Mouse (Mus musculus) macrophage (primary cell): Measurements from ENCODE around the gene G6pdx. TPM values are rescaled to one million over a fixed set of nuclear protein-coding genes. Genes with fewer than 3 reads are reported as not detected.

Source experiments
- H3K27ac ChIP-seq: fragments of 350-480 bp; formaldehyde crosslinking; 2 replicates; pipeline ENCODE4 v1.9.0; 2021
- H3K36me3 ChIP-seq: fragments of 350-480 bp; formaldehyde crosslinking; 2 replicates; pipeline ENCODE4 v1.9.0; 2021; ENCODE audit errors: inconsistent target
- H3K4me3 ChIP-seq: fragments of 350-480 bp; formaldehyde crosslinking; 2 replicates; pipeline ENCODE4 v1.9.0; 2021; ENCODE audit errors: inconsistent target
- H3K79me2 ChIP-seq: fragments of 350-480 bp; formaldehyde crosslinking; 2 replicates; pipeline ENCODE4 v1.9.0; 2021; ENCODE audit errors: inconsistent target
- WGBS: methylation state at CpG from one replicate; pipeline ENCODE4 v1.1.7; 2026; ENCODE audit warnings: inconsistent platforms; ENCODE audit not compliant: missing documents; 5-methylcytosine and 5-hydroxymethylcytosine counted together
- polyA plus RNA-seq: library from polyadenylated mRNA; stranded (reverse); fragments of 250-400 nt; gene quantifications from 3 replicates; pipeline ENCODE4 v1.2.4, GENCODE M21; 2018; ENCODE audit warnings: inconsistent platforms
- total RNA-seq, 78 experiments: library from RNA; depleted of rRNA; stranded (reverse); fragments of 250-400 nt; gene quantifications; 1 replicate in 9 of 78; 2 replicates in 24 of 78; 3 replicates in 43 of 78; 4 replicates in 2 of 78; pipeline ENCODE4 v1.2.4; 2018; ENCODE audit warnings: inconsistent platforms in 56 of 78

G6pdx gene
- total RNA-seq (2018; cell fraction: chromatin; rRNA removed) = 10 to 100 TPM in 24 of 26 experiments, 1 to 10 TPM in 2; 6.6 to 78.3 (median 39.9) TPM
- 100 to 1,000 TPM; 105 to 169 (median 147) TPM for total RNA-seq (2018; cell fraction: cytosol; rRNA removed)
- 100 to 1,000 TPM in 4 of 26 experiments, 10 to 100 TPM in 22; 34.6 to 133 (median 74.9) TPM for total RNA-seq (2018; cell fraction: nucleus; rRNA removed)
- polyA plus RNA-seq = 140 to 235 TPM (median 171 TPM) in 3 replicates

DNA sequence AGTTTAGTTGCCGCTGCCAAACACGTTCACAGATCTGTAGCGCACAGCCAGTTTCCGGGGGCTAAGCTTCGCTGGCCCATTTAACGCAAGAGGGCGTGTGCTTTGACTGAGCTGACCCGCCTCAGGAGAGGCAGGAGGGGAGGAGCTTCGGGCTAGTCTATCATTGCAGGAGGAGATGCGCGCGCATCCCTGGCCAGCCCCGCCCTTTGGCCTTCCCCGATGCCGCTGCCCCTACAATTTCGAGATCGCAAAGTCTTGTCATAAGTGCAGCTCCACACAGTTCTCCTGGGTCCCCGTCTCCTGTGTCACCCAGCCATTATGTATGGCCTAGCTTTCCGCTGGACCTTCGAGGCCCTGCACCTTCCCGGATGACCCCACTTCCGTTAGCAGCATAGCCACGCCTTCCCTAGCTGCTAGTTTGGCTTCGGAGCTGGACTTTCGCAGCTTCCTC is at the start of gene G6pdx:
G6pdx (minus strand) TSS at position 369 of the 451 bp plus-strand sequence.
- peak within 1 kb of the TSS; percentile 95 for H3K27ac ChIP-seq
- H3K79me2 ChIP-seq = peaks cover 43% of the 10 kb centered on the region
- WGBS = 24% methylated on average over 20 of the region's 25 CpGs
- H3K4me3 ChIP-seq = peak within 1 kb of the TSS; percentile 70
- H3K36me3 ChIP-seq = peaks cover 13% of the 10 kb centered on the region; the same call in 1 of the 2 replicates

DNA sequence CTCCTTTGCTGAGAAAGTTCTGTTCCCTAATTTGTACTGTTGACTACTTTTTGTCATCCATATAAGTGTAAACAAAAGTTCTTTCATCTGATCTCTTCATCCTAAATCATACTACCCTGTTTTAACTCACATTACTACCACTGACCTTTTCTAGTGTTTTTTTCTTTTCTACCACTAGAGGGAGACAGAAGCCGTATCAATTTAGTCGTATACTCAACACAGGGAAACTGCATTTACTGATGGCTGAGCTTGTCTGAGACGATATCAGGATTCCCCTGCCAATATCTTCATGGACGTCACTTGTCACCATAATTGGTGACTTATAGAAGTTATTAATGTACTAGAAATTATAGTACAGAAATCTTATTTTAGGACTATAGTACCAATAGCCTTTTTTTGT is 23.8 kb upstream of the G6pdx start:
- no peak overlapping the region for H3K4me3 ChIP-seq
- 14% methylated on average over 4 of the region's 4 CpGs for WGBS
- no peak overlapping the region for H3K27ac ChIP-seq
- H3K36me3 ChIP-seq = peaks cover 4% of the 10 kb centered on the region; the same call in 1 of the 2 replicates
- H3K79me2 ChIP-seq = no peaks in the 10 kb centered on the region

DNA sequence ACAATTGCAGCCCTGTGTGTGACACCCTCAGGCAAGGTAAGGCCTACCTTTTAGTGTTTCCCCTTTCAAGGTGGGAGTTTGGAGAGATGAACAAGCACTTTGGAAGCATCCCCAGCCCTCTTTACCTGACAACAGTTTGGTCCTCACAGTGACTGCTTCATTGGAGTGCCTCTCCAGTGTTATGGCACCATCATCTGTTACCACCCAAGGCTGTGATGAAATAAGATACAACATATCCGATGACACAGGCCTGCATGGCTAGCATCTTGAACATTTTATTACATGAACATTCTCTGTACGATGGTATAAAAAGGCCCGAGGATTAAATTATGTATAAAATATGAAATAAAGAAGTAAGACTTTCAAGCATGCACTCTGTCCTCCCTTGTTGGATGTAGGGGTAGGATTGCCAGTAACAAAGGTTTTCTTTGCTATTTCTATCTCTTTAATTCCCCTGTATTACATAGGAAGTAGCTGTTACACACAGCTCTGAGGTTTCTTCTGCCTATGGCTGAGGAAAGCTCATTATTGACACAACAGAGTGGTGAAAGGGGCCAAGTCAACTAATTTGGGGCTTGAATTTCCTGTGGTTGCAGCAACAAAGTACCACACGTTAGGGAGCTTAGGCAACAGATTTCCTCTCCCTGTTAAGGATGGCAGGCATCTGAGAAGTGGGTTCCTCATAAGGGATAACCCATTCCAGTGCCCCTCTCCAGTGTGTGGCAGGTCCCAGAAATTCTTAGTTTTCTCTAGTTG is 22.3 kb upstream of the G6pdx start:
- 53% methylated on average over 3 of the region's 4 CpGs for WGBS
- H3K27ac ChIP-seq = no peak overlapping the region
- H3K4me3 ChIP-seq = no peak overlapping the region
- H3K36me3 ChIP-seq = peaks cover 15% of the 10 kb centered on the region; the same call in 1 of the 2 replicates
- no peaks in the 10 kb centered on the region for H3K79me2 ChIP-seq

DNA sequence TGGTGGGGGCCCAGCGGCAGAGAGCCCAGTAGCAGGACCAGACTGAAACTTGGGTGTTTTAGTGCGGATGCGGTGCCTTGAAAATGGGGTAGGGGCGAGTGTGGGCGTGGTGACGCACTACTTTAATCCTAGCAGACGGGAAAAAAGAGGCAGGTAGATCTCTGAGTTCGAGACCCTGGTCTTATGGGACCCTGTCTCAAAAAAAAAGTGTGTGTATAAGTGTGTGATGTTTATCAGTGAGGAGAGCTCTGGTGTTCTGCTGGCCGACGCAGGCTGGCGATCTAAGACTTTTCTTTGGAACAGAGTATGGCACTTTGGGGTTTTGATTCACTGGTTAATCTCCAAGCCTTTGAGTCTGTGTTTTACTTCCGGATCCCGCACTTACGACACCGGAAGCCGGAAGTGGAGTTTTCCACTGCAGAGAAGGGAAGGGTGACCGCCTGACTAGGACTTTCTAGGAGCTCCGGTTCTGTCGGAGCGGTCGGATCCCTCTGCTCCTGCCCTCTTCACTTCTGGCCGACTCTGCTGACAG is 362 bp upstream of the G6pdx start:
- Histone ChIP-seq H3K36me3 (peaks cover 18% of the 10 kb centered on the region; the same call in 1 of the 2 replicates), H3K4me3 (peak overlapping the region; percentile 70), H3K79me2 (peaks cover 38% of the 10 kb centered on the region), H3K27ac (peak overlapping the region; percentile 95)
- 15% methylated on average over 20 of the region's 22 CpGs for WGBS

DNA sequence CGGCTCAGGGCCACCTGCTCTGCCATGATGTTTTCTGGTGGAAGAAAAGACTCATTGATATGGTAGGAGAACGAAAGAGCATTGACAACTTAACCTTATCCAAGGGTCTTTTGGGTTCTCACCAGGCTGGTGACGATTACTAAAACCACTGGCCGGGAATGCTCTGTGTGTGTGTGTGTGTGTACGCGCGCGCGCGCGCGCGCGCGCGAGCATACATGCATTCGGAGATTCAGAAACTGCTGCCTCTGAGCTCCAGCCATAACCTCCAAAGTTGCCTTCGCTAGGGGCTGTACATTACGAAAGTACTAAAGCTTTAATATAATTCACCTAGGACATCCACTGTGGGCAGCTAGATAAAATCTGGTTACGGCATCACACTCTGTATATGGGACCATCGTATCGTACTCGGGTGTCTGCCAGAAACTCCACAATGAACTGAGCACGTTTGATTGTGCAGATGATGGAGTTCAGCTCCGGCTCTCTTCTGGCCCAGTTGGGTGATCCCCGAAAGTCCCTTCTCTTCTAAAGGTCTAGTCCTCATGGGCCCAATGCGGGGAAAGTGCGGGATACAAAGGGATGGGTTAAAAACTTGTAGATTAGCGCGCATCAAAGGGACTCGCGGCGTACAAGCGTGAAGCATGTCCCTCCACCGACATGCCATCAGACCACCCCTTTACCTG is 708 bp downstream of the G6pdx start:
- 20% methylated on average over 22 of the region's 35 CpGs for WGBS

DNA sequence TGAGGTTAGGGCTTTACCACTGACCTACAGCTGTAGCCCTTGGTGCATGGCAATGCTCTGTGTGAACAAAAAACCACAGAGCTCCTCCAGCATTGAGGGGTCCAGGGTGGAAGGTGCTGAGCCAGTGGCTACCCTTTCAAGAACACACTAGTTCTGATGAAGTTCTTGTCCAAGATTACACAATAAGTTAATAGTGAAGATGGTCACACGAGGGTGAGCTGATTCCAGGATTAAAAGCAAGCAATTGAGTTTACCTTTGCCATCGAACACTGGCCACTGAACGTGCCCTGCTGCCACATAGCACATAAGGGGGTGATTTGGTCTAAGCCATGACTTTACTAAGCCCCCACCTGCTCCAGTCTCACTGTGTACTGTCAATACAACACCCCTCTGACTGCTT is 1.9 kb downstream of the G6pdx start:
- Histone ChIP-seq H3K4me3 (peak overlapping the region; percentile 70), H3K36me3 (no peaks in the 10 kb centered on the region), H3K27ac (peak overlapping the region; percentile 95), H3K79me2 (peaks cover 61% of the 10 kb centered on the region)
- WGBS = 65% methylated on average over 3 of the region's 3 CpGs

More for the DNA sequence above, 708 bp downstream of the G6pdx start:
- Histone ChIP-seq H3K36me3 (peaks cover 8% of the 10 kb centered on the region; the same call in 1 of the 2 replicates), H3K4me3 (peak overlapping the region; percentile 70), H3K79me2 (peaks cover 49% of the 10 kb centered on the region), H3K27ac (peak overlapping the region; percentile 95)

DNA sequence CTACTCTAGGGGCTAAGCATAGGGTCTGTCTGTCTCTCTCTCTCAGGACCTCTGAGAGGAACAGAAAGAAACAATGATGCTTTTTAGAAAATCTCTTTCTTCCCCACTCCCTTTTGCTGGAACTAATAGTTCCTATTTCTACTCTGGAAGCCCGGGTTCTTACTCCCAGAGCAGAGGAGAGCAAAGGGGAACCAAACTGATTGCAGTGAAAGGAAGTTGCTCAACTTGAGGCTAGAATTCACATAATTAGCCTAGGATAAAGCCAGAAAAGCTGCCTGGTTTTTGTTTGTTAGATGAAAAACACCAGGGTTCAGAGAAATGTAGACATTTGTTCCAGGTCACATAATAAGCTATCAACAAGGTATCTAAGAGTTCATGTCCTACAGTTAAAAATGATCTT is 2.7 kb downstream of the G6pdx start:
- Histone ChIP-seq H3K79me2 (peaks cover 66% of the 10 kb centered on the region), H3K27ac (peak overlapping the region; percentile 95), H3K4me3 (no peak overlapping the region), H3K36me3 (no peaks in the 10 kb centered on the region)
- 0% methylated on average over 1 of the region's 1 CpGs for WGBS

DNA sequence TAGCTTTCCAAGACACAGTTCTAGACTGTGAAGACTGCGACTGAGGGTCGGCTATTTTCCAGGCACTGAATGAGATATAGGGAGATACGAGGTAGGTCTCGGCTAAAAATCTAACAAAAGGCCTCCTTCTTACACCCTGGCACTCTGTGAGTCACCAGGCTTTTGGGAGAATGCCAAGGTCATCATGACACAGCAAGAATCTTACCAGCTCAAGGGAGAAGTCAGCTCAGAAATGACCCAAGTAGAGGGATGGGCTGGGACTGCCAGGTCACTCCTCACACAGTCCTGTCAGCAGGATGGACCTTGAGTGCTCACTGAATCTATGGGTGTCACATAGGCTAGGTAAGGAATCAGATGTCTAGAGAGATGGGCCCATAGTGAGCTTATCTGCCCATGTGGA is 3.8 kb downstream of the G6pdx start:
- H3K36me3 ChIP-seq = no peaks in the 10 kb centered on the region
- 11% methylated on average over 4 of the region's 4 CpGs for WGBS
- H3K27ac ChIP-seq = peak overlapping the region; percentile 95
- peaks cover 66% of the 10 kb centered on the region for H3K79me2 ChIP-seq
- no peak overlapping the region for H3K4me3 ChIP-seq

DNA sequence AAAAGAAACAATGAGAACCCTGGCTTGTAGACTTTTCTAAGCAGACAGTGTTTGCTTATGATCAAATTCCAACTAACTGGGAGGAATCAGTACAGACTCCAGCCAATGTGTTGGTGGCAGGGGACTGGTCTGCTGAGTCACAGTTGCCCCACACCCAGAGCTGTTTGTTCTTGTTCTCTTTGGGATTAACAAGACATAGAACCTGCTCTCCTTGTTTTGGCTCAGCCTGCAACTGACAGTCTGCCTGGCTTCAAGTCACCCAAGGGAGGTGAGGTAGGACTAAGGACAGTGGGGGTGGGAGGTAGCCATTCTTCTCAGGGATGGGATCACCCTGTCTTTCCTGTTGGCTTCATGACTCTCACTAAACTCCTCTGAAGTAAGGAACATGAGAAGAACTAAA is 4.6 kb downstream of the G6pdx start:
- H3K79me2 ChIP-seq = peaks cover 67% of the 10 kb centered on the region
- peak overlapping the region; percentile 95 for H3K27ac ChIP-seq
- H3K36me3 ChIP-seq = no peaks in the 10 kb centered on the region
- H3K4me3 ChIP-seq = no peak overlapping the region

DNA sequence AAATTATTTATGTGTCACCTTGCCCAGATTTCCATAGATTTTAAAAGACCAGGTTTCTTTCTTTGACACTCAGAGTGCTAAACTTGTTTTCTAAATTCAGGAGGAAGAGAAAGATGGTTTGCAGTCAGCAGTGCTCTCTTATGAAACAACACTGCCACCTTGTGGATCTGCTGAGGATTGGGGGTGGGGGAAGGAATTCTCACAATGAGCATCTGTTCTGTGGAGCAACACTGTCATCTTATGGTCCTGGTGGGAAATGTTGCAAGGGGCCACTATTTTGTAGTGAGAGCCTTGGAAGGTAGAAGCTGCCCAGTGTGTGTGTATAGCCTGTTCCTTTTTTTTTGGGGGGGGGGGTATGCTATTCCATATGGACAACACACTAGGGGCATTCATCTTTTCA is 15.6 kb downstream of the G6pdx start:
- Histone ChIP-seq H3K36me3 (peaks cover 15% of the 10 kb centered on the region), H3K27ac (no peak overlapping the region), H3K4me3 (no peak overlapping the region)

DNA sequence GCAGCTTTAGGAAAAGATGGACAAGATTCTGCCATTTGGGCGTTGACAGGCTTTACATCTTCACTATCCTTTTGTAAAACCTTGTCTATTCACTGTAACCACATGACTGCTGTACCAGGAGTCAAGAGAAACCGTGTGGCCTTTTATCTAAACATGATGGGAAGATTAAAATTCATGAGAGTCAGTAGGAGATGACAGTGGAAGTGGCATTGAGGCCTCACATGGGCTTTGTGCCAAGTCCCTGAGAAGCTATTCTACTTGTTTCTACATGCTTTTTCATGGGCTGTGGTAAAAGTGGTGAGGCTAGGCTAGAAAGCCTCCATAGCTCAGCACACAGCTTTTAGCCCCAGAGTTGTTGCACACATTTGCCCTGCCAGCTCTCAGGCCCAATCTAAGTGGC is 20.7 kb downstream of the G6pdx start:
- no peak overlapping the region for H3K4me3 ChIP-seq
- no peak overlapping the region for H3K27ac ChIP-seq
- 71% methylated on average over 2 of the region's 2 CpGs for WGBS
- H3K36me3 ChIP-seq = peaks cover 15% of the 10 kb centered on the region
- no peaks in the 10 kb centered on the region for H3K79me2 ChIP-seq

More for the DNA sequence above, 15.6 kb downstream of the G6pdx start:
- peaks cover 30% of the 10 kb centered on the region for H3K79me2 ChIP-seq

DNA sequence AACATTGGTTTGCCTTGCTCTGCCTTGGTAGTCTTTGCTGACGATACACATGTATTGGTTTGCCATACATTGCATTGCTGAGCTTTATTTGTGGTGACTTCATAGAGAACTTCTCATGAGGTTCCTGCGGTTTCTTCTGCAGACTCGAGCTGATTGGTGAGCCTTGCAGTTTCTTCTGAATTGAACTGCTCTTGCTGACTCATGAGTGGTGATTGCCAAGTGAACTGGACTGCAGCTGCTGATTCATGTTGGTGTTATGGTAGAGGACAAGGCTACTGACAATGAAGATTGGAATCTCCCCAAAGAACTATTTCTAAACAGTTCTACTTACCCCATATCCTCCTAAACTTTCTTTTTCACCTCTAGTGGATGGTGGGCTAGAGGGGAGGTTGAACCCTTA is 28.9 kb downstream of the G6pdx start:
- Histone ChIP-seq H3K36me3 (no peaks in the 10 kb centered on the region), H3K27ac (no peak overlapping the region), H3K4me3 (no peak overlapping the region), H3K79me2 (no peaks in the 10 kb centered on the region)
- 74% methylated on average over 3 of the region's 3 CpGs for WGBS

DNA sequence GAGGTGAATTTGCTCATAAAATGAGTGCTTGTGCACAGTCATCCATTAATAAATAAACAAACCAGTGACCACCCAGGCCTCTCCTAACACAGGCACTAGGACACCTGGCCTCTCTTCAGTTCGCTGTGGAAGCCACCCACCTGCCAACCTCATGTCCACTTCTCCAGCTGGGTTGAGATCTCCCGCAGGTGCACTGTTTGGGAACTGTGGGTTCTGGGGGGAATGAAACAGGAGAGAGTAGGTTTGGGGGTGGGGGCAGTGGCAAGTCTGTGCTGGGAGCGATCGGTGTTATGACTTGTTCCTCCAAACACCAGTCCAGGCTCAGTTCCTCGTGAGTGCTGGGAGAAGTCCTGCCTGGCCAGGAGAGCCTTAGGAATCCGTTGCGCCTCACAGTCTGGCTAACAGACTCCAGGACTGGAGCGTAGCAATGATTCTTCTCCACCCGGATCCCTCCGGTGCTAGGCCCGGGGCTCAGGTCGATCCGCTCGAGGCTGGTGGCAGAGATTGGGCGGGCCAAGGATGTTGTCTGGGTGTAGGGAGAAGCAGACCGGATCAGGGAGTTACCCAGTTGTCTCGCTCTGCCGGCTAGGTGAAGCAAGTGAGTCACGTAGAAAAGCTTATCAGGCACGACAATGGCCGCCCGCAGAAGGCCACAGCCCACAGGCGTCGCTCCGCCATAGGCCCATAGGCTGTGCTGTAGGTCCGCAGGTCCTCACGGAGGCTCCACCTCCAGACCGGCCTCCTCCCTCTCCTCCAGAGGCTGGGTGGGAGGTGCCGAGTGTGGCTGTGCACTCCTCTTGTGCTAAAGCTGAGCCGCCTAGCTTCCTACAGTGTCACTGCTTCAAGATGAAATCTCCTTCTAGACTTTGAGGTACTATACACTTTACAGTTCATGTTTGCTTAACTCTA is 36.2 kb downstream of the G6pdx start, which contains the start of the genes Fam3a and Ikbkg:
Fam3a (minus strand) TSS at position 738 of the 909 bp plus-strand sequence.
Ikbkg (plus strand) TSS at position 756 of the 909 bp plus-strand sequence.
- peak within 1 kb of the TSS; percentile 73 for H3K27ac ChIP-seq
- H3K79me2 ChIP-seq = no peaks in the 10 kb centered on the region
- 31% methylated on average over 26 of the region's 30 CpGs for WGBS
- peak within 1 kb of the TSS; percentile 60 for H3K4me3 ChIP-seq
- H3K36me3 ChIP-seq = no peaks in the 10 kb centered on the region

DNA sequence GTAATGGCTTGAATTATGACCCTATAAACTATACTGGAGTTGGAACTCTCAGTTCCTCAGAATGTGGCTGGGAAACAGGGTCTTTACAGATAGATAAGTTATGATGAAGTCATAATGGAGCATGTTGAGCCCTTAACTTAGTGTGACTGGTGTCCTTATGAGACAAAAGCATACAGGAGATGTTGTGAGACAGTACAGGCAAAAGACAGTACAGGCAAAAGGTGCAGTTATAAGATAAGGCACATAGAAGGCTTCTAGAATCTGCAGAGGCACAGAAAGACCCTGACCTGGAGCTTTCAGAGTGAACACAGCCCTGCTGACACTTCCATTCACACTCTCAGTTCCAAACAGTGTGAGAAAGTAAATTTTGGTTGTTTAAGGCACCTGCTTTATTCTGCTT is 40.8 kb downstream of the G6pdx start:
- 0 out of 2 replicates have a peak, but pooled peaks cover 7% of the 10 kb centered on the region for H3K36me3 ChIP-seq

More for the DNA sequence above, 40.8 kb downstream of the G6pdx start:
- Histone ChIP-seq H3K27ac (no peak overlapping the region), H3K79me2 (no peaks in the 10 kb centered on the region), H3K4me3 (no peak overlapping the region)
